Comparison of ENCODE assay signal across 23 mouse cellular contexts in the genomic region with DNA sequence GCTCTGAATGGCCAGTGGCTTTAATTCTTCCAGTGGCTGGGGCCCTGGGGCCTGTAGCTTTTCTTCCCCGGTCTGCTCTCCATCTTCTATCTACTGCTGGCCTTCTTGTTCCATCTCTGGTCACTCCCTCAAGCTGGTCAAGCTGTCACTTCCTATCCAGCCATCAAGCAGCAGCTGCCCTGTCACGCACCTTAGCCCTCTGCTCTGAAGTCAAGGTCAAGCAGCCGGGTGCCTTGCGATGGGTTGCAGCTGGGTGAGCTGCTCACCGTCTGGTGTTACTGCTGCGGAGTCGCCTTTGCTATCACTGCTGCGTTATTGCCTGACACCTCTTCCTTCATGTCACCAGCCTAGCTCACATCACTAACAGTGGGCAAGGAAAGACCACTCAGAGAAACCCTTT.
"Had no signal": no experiment of that assay in that cellular context is flagged by ENCODE, and none has a peak within 500 bp of the region (broad histone marks: within the 10 kb centered on the region; RNA-seq: fewer than 3 reads in every experiment).

No protein-coding gene starts in this region.

- H3K4me2 ChIP-seq: heart, embryonic 12.5 days; hindbrain, embryonic 13.5 days; hindbrain, embryonic 15.5 days; kidney, embryonic 15.5 days; limb, embryonic 13.5 days; limb, embryonic 15.5 days had no signal

- H3K4me3 ChIP-seq: heart, embryonic 10.5 days; heart, embryonic 12.5 days; hindbrain, embryonic 13.5 days; hindbrain, embryonic 15.5 days; kidney, embryonic 15.5 days; limb, embryonic 13.5 days; limb, embryonic 15.5 days had no signal

- H3K9me3 ChIP-seq: heart, embryonic 10.5 days; heart, embryonic 12.5 days; hindbrain, embryonic 13.5 days; hindbrain, embryonic 15.5 days; kidney, embryonic 15.5 days; limb, embryonic 13.5 days; limb, embryonic 15.5 days had no signal

- H3K9ac ChIP-seq: forebrain, postnatal 0 days; heart, embryonic 12.5 days; hindbrain, embryonic 13.5 days; hindbrain, embryonic 15.5 days; kidney, embryonic 15.5 days; limb, embryonic 13.5 days; limb, embryonic 15.5 days had no signal

- H3K27ac ChIP-seq: heart, embryonic 10.5 days; hindbrain, embryonic 13.5 days; hindbrain, embryonic 15.5 days; hindbrain, postnatal 0 days; kidney, embryonic 15.5 days; kidney, postnatal 0 days; limb, embryonic 13.5 days; limb, embryonic 15.5 days had no signal

- H3K36me3 ChIP-seq: heart, embryonic 10.5 days; heart, embryonic 12.5 days; hindbrain, embryonic 13.5 days; hindbrain, embryonic 15.5 days; kidney, embryonic 15.5 days; limb, embryonic 13.5 days; limb, embryonic 15.5 days had no signal

- H3K4me1 ChIP-seq: hindbrain, embryonic 13.5 days; kidney, embryonic 15.5 days; limb, embryonic 13.5 days; limb, embryonic 15.5 days had no signal

- H3K27me3 ChIP-seq: hindbrain, embryonic 13.5 days; hindbrain, embryonic 15.5 days; kidney, embryonic 15.5 days; limb, embryonic 13.5 days; limb, embryonic 15.5 days had no signal

- ATAC-seq: forebrain, postnatal 0 days; hindbrain, postnatal 0 days; intestine, embryonic 16.5 days had no signal

- DNase-seq: forebrain, postnatal 0 days; gastrocnemius, postnatal 14 days; gastrocnemius, postnatal 36 days; heart, adult 18-20 months; heart, postnatal 10 days; kidney, adult 11 months; kidney, adult 2 months; kidney, adult 9 months; kidney, postnatal 14 days; kidney, postnatal 36 days; layer of hippocampus, adult 9-11 months; layer of hippocampus, postnatal 36 days; left cerebral cortex, postnatal 4 days had no signal
